Mouse (Mus musculus): Measurements from ENCODE around the gene Olfr525.

The Olfr525 gene

GRCm38 (mm10) chr7:140320558-140320957 lies at the start of gene Olfr525:
Gene Olfr525 (plus strand): TSS chr7:140320858.
- DNase-seq (ENCODE audit: low read depth, low spot score), result no peak

GRCm38 (mm10) chr7:140295746-140296145 lies 24.9 kb upstream of the Olfr525 start:
- DNase-seq (ENCODE audit: low read depth, low spot score), result no peak

- no peak for DNase-seq (ENCODE audit: low read depth, low spot score)
Measured at GRCm38 (mm10) chr7:140296876-140297275, 23.8 kb upstream of the Olfr525 start.

- no peak for DNase-seq (ENCODE audit: low read depth, low spot score)
Measured at GRCm38 (mm10) chr7:140299416-140299815, 21.2 kb upstream of the Olfr525 start.

- no peak for DNase-seq (ENCODE audit: low read depth, low spot score)
Measured at GRCm38 (mm10) chr7:140319861-140320385, 735 bp upstream of the Olfr525 start.

- no peak for DNase-seq (ENCODE audit: low read depth, low spot score)
Measured at GRCm38 (mm10) chr7:140321135-140321534, 477 bp downstream of the Olfr525 start.

- no peak for DNase-seq (ENCODE audit: low read depth, low spot score)
Measured at GRCm38 (mm10) chr7:140329766-140330304, 9.2 kb downstream of the Olfr525 start.

- no peak for DNase-seq (ENCODE audit: low read depth, low spot score)
Measured at GRCm38 (mm10) chr7:140333717-140334116, 13.1 kb downstream of the Olfr525 start, which contains the start of gene Olfr527. Gene Olfr527 (plus strand): TSS chr7:140334017.

GRCm38 (mm10) chr7:140361571-140361970 lies 40.9 kb downstream of the Olfr525 start, which contains the start of gene Olfr60:
Gene Olfr60 (minus strand): TSS chr7:140361671.
- no peak for DNase-seq (ENCODE audit: low read depth, low spot score)

- no peak for DNase-seq (ENCODE audit: low read depth, low spot score)
Measured at GRCm38 (mm10) chr7:140374300-140374699, 53.6 kb downstream of the Olfr525 start.

- no peak for DNase-seq (ENCODE audit: low read depth, low spot score)
Measured at GRCm38 (mm10) chr7:140376231-140376630, 55.6 kb downstream of the Olfr525 start, which contains the start of gene Olfr530. Gene Olfr530 (minus strand): TSS chr7:140376331.

GRCm38 (mm10) chr7:140376911-140377310 lies 56.3 kb downstream of the Olfr525 start:
- DNase-seq (ENCODE audit: low read depth, low spot score), result no peak
